Mouse (Mus musculus): ENCODE data around the gene Ttc34. TPM values are rescaled to one million over a fixed set of nuclear protein-coding genes. Genes with fewer than 3 reads are reported as not detected.

Gene Ttc34
- polyA plus RNA-seq, 1 experiment from 2014 or later, result 0.31 TPM

- H3K4me3 ChIP-seq (ENCODE audit: low read length), result peak overlapping the region; percentile 26; the same call in 1 of the 2 replicates
- no peaks in the 10 kb centered on the region for H3K9me3 ChIP-seq (ENCODE audit: control insufficient read depth, low read length)
- no peaks in the 10 kb centered on the region for H3K36me3 ChIP-seq (ENCODE audit: control insufficient read depth, insufficient read depth, low read length)
- peak overlapping the region; percentile 40; the same call in 1 of the 2 replicates for H3K9ac ChIP-seq (ENCODE audit: low read depth, low read length)
- WGBS, result under 1% methylated on average over 18 of the region's 18 CpGs
- ATAC-seq (ENCODE audit: low FRiP score, low TSS enrichment), result peak; percentile 91
- peak overlapping the region; percentile 43 for H3K4me2 ChIP-seq (replicated peaks; ENCODE audit: low read depth, low read length)
- peak overlapping the region; percentile 78; the same call in 1 of the 2 replicates for H3K27ac ChIP-seq (ENCODE audit: low read depth, low read length)
- no peaks in the 10 kb centered on the region; the same call in 1 of the 2 replicates for H3K27me3 ChIP-seq (ENCODE audit: control insufficient read depth, insufficient read depth, low read length)
- H3K4me1 ChIP-seq (ENCODE audit: control insufficient read depth, insufficient read depth, low read length), result no peaks in the 10 kb centered on the region
These were observed 27.1 kb downstream of the Ttc34 start for GRCm38 (mm10) chr4:154864271-154864771.

DNA sequence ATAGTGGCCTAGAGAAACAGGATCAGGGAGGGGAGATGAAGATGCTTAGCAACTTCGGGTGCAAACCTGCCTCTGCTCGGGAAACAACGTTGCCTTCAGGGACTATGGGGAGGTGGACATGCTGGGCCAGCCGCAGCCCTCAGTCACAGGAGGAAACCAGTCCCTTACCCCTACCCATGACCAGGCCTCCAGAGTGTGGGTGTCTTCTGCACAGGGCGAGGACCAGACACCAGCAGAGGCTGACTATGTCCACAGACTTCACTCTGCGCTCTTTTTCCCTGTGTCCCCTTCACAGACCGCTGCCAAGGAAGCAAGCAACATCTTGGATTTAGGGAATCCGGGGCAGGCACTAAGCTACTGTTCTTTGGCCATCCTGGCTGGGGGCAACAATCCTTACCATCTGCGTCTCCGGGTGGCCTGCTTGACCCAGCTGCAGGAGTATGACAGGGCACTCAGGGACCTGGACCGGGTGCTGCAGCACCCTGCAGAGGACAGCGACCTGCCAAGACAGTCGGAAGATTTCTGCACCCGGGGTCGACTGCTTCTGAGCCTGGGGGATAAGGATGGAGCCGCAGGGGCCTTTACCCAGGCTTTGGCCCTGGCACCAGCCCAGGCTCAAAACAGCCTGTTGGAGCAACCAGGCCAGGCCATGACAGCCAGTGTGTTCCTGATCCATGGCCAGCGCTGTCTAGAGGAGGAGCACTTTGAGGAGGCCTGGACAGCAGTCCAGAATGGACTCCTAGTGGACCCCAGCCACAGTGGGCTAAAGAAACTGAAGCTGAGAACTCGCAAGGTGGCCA is 27.9 kb downstream of the Ttc34 start:
- Histone ChIP-seq H3K27ac (ENCODE audit: low read depth, low read length) (peak overlapping the region; percentile 78; the same call in 1 of the 2 replicates), H3K36me3 (ENCODE audit: control insufficient read depth, insufficient read depth, low read length) (no peaks in the 10 kb centered on the region), H3K27me3 (ENCODE audit: control insufficient read depth, insufficient read depth, low read length) (no peaks in the 10 kb centered on the region; the same call in 1 of the 2 replicates), H3K4me3 (ENCODE audit: low read length) (no peak overlapping the region), H3K9me3 (ENCODE audit: control insufficient read depth, low read length) (no peaks in the 10 kb centered on the region), H3K4me1 (ENCODE audit: control insufficient read depth, insufficient read depth, low read length) (no peaks in the 10 kb centered on the region), H3K9ac (ENCODE audit: low read depth, low read length) (peak overlapping the region; percentile 40), H3K4me2 (replicated peaks; ENCODE audit: low read depth, low read length) (no peak overlapping the region; the same call in 1 of the 2 replicates)
- whole genome bisulfite sequencing, result 79% methylated on average over 18 of the region's 18 CpGs
- ATAC-seq (ENCODE audit: low FRiP score, low TSS enrichment), result no peak

DNA sequence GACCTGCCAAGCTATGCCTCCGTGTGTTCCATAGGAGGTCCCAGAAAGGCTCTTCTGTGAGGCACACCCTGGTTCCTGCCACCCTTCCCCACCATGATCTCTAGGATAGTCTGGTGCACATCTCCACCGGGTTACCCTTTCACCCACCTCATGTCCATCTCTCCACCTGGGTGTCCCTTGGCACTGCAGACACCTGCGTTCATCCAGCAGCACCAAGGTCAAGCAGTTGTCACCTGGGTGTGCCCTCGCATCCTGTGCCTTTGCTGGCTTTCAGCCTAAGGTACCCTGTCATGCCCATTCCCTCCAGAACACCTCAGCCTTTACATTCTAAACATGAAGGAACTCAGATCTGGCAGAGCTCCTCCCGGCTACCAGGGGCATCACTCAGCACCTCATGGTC is 29.1 kb downstream of the Ttc34 start:
- WGBS, result 87% methylated on average over 5 of the region's 5 CpGs
- H3K27me3 ChIP-seq (ENCODE audit: control insufficient read depth, insufficient read depth, low read length), result peaks cover 3% of the 10 kb centered on the region; the same call in 1 of the 2 replicates
- H3K36me3 ChIP-seq (ENCODE audit: control insufficient read depth, insufficient read depth, low read length), result no peaks in the 10 kb centered on the region
- H3K4me3 ChIP-seq (ENCODE audit: low read length), result no peak overlapping the region
- H3K27ac ChIP-seq (ENCODE audit: low read depth, low read length), result no peak overlapping the region
- ATAC-seq (ENCODE audit: low FRiP score, low TSS enrichment), result no peak
- H3K4me2 ChIP-seq (replicated peaks; ENCODE audit: low read depth, low read length), result no peak overlapping the region
- H3K4me1 ChIP-seq (ENCODE audit: control insufficient read depth, insufficient read depth, low read length), result no peaks in the 10 kb centered on the region
- H3K9me3 ChIP-seq (ENCODE audit: control insufficient read depth, low read length), result no peaks in the 10 kb centered on the region
- no peak overlapping the region for H3K9ac ChIP-seq (ENCODE audit: low read depth, low read length)

- no peak overlapping the region for H3K9ac ChIP-seq (ENCODE audit: low read depth, low read length)
- no peaks in the 10 kb centered on the region for H3K36me3 ChIP-seq (ENCODE audit: control insufficient read depth, insufficient read depth, low read length)
- H3K27ac ChIP-seq (ENCODE audit: low read depth, low read length), result no peak overlapping the region
- H3K4me1 ChIP-seq (ENCODE audit: control insufficient read depth, insufficient read depth, low read length), result no peaks in the 10 kb centered on the region
- no peak overlapping the region for H3K4me3 ChIP-seq (ENCODE audit: low read length)
- ATAC-seq (ENCODE audit: low FRiP score, low TSS enrichment), result no peak
- H3K27me3 ChIP-seq (ENCODE audit: control insufficient read depth, insufficient read depth, low read length), result peaks cover 3% of the 10 kb centered on the region; the same call in 1 of the 2 replicates
- 83% methylated on average over 6 of the region's 6 CpGs for WGBS
- no peak overlapping the region for H3K4me2 ChIP-seq (replicated peaks; ENCODE audit: low read depth, low read length)
- no peaks in the 10 kb centered on the region for H3K9me3 ChIP-seq (ENCODE audit: control insufficient read depth, low read length)
These were observed 30.0 kb downstream of the Ttc34 start for GRCm38 (mm10) chr4:154867257-154867656.

GRCm38 (mm10) chr4:154869440-154869839 is 32.2 kb downstream of the Ttc34 start, which contains the start of gene Mmel1:
Gene Mmel1 (plus strand): TSS chr4:154869585.
- peaks cover 3% of the 10 kb centered on the region; the same call in 1 of the 2 replicates for H3K27me3 ChIP-seq (ENCODE audit: control insufficient read depth, insufficient read depth, low read length)
- ATAC-seq (ENCODE audit: low FRiP score, low TSS enrichment), result no peak
- no peak within 1 kb of the TSS for H3K27ac ChIP-seq (ENCODE audit: low read depth, low read length)
- H3K36me3 ChIP-seq (ENCODE audit: control insufficient read depth, insufficient read depth, low read length), result no peaks in the 10 kb centered on the region
- H3K9ac ChIP-seq (ENCODE audit: low read depth, low read length), result no peak within 1 kb of the TSS
- H3K9me3 ChIP-seq (ENCODE audit: control insufficient read depth, low read length), result no peaks in the 10 kb centered on the region
- no peak within 1 kb of the TSS for H3K4me3 ChIP-seq (ENCODE audit: low read length)
- H3K4me1 ChIP-seq (ENCODE audit: control insufficient read depth, insufficient read depth, low read length), result no peaks in the 10 kb centered on the region
- WGBS, result 87% methylated on average over 7 of the region's 7 CpGs
- no peak within 1 kb of the TSS for H3K4me2 ChIP-seq (replicated peaks; ENCODE audit: low read depth, low read length)

DNA sequence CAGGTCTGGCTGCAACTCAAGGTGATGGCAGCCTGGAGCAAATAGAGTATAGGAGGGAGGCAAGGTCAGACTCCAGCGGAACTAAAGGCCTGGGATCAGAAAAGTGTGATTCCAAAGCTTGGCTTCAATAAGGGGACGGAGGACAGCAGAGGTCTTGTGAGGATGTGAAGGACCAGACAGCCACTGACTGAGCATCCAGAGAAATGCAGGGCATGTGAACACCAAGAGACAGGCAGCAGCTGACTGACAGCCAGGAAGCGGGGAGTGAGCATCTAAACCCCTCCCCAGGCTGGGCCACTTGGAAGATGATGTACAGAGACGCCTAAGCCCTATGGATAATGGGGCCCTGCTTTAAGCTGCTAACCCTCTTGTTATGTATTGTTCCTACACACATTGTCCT is 33.5 kb downstream of the Ttc34 start:
- ATAC-seq (ENCODE audit: low FRiP score, low TSS enrichment), result no peak
- Histone ChIP-seq H3K4me2 (replicated peaks; ENCODE audit: low read depth, low read length) (no peak overlapping the region), H3K9me3 (ENCODE audit: control insufficient read depth, low read length) (no peaks in the 10 kb centered on the region), H3K4me3 (ENCODE audit: low read length) (no peak overlapping the region), H3K36me3 (ENCODE audit: control insufficient read depth, insufficient read depth, low read length) (no peaks in the 10 kb centered on the region), H3K9ac (ENCODE audit: low read depth, low read length) (no peak overlapping the region), H3K27ac (ENCODE audit: low read depth, low read length) (no peak overlapping the region), H3K27me3 (ENCODE audit: control insufficient read depth, insufficient read depth, low read length) (peaks cover 3% of the 10 kb centered on the region; the same call in 1 of the 2 replicates), H3K4me1 (ENCODE audit: control insufficient read depth, insufficient read depth, low read length) (no peaks in the 10 kb centered on the region)
- WGBS, result 84% methylated on average over 4 of the region's 4 CpGs

DNA sequence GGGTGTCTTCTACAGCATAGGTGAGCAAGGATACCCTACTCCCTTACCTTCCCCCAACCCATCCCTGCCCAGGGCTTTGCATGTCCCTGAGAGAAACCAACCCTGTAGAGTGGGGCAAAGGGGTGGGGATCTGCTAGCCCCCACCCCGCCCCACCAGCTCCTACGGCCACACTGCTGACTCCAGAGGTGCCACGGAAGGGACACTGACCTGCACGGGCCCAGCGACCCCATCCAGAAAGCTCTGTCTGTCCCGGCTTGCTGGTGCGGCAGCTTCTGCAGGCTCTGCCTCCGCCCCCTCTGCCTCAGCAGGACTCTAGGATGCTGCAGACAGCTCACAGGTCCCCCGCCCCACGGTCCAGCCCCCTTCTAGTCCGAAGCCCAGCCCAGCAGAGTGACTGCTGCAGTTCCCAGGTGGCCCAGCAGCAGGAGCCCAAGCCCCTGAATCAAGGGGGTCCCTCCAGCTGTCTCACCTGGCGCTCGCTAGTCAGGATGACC is 34.5 kb downstream of the Ttc34 start:
- Histone ChIP-seq H3K36me3 (ENCODE audit: control insufficient read depth, insufficient read depth, low read length) (no peaks in the 10 kb centered on the region), H3K9ac (ENCODE audit: low read depth, low read length) (peak overlapping the region; percentile 34; the same call in 1 of the 2 replicates), H3K4me2 (replicated peaks; ENCODE audit: low read depth, low read length) (no peak overlapping the region; the same call in 1 of the 2 replicates), H3K27ac (ENCODE audit: low read depth, low read length) (no peak overlapping the region), H3K9me3 (ENCODE audit: control insufficient read depth, low read length) (no peaks in the 10 kb centered on the region), H3K27me3 (ENCODE audit: control insufficient read depth, insufficient read depth, low read length) (peaks cover 3% of the 10 kb centered on the region; the same call in 1 of the 2 replicates), H3K4me1 (ENCODE audit: control insufficient read depth, insufficient read depth, low read length) (no peaks in the 10 kb centered on the region), H3K4me3 (ENCODE audit: low read length) (no peak overlapping the region)
- peak; percentile 77 for ATAC-seq (ENCODE audit: low FRiP score, low TSS enrichment)
- 2% methylated on average over 13 of the region's 13 CpGs for WGBS

DNA sequence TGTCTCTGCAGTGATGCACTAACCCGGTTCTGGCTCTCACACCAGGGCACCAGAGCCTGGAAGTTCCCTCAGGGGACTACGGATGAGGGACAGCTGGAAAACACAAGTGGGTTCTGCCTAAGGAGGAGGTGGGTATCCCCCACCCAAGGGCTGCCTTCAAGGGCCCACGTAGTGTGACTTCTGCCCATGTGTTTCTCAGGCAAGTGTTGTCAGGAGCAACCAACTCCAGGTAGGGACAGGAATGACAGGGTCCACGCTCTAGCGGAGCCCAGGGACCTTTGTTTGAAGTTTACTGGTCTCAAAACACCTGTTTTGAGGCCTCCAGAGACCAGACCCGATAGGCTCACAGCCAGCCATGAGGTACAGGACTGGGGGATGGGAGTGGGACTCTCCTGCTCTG is 35.9 kb downstream of the Ttc34 start:
- H3K27me3 ChIP-seq (ENCODE audit: control insufficient read depth, insufficient read depth, low read length), result 0 out of 2 replicates have a peak, but pooled peaks cover 3% of the 10 kb centered on the region
- WGBS, result 76% methylated on average over 6 of the region's 6 CpGs
- H3K4me3 ChIP-seq (ENCODE audit: low read length), result no peak overlapping the region
- no peak overlapping the region for H3K9ac ChIP-seq (ENCODE audit: low read depth, low read length)
- peaks cover under 1% of the 10 kb centered on the region; the same call in 1 of the 2 replicates for H3K4me1 ChIP-seq (ENCODE audit: control insufficient read depth, insufficient read depth, low read length)
- no peaks in the 10 kb centered on the region for H3K9me3 ChIP-seq (ENCODE audit: control insufficient read depth, low read length)
- H3K27ac ChIP-seq (ENCODE audit: low read depth, low read length), result no peak overlapping the region
- no peak for ATAC-seq (ENCODE audit: low FRiP score, low TSS enrichment)
- no peaks in the 10 kb centered on the region for H3K36me3 ChIP-seq (ENCODE audit: control insufficient read depth, insufficient read depth, low read length)
- no peak overlapping the region for H3K4me2 ChIP-seq (replicated peaks; ENCODE audit: low read depth, low read length)

Measured in kidney, embryonic 14.5 days (tissue).